8 mouse cellular contexts compared by ENCODE assay signal in the genomic region with DNA sequence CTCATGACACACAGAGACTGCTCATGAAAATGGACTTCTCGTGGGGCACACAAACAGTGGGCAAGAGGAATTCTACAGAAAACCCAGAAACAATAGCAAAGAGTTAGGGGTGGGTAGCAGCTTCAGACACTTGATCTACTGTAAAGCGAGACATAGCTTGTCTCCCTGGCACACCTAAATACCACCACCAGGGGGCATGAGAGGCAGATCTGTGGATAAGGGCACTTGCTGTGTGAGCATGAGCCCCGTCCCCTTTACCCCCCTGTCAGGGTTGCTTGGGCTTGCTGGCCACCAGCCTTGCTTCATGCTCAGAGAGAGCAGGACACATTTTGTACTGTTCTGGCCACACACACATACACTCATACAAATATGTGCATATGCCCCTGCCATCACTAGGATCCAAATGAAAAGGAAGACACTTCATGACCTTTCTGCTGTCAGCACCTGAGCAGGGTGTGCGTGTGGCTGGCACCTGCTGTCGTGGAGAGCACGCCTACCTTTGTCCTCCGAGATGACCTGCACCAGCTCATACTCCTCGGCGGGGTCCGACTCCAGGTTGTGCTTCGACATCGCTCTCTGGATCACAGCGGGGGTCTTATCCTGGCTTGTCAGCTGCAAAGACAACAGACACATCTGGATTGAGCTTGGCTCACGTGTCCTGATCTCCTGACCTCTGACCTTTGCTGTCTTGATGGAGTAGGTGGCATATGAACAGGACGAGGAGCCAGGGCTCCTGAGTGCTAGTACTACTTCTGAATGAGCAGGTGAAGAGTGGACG.
A peak's percentile ranks its signal among the peaks of the same experiment; 100 is the strongest.
DNase-seq lines count a peak whose midpoint lies in the region; ATAC-seq and TF ChIP-seq lines count a peak whose summit lies in the region.

No protein-coding gene starts in this region.

- peak; percentile 52 to 67 for DNase-seq in heart, adult 2 months
- peak; percentile 19 for DNase-seq in cerebellum, adult 9-11 months
- peak; percentile 64 for DNase-seq in gastrocnemius, postnatal 14 days
- DNase-seq in kidney, postnatal 4 days = peak; percentile 81 to 84
- peak; percentile 79 for DNase-seq in lung, postnatal 36 days
- peak; percentile 61 to 79 for DNase-seq in spleen, postnatal 4 days (ENCODE audit: low spot score in 2 of 2)

- no peak overlapping the region for H3K9ac ChIP-seq in heart, adult 2 months (ENCODE audit: low read depth, low read length)
- no peak overlapping the region for H3K9ac ChIP-seq in heart, embryonic 11.5 days (ENCODE audit: low read depth, low read length)

- H3K4me3 ChIP-seq in heart, adult 2 months = no peak overlapping the region
- H3K4me3 ChIP-seq in heart, embryonic 11.5 days (ENCODE audit: low read depth, low read length) = no peak overlapping the region
- no peak overlapping the region for H3K4me3 ChIP-seq in E14TG2a.4 (replicated peaks; ENCODE audit: low read length)

- TF ChIP-seq POLR2A in heart, adult 2 months (IDR thresholded peaks at IDR 0.05; ENCODE audit: insufficient read depth, low read depth, low read length) = no peak

- no peak overlapping the region for H3K27ac ChIP-seq in heart, adult 2 months
- H3K27ac ChIP-seq in heart, embryonic 11.5 days (ENCODE audit: low read depth, low read length) = no peak overlapping the region

- intact Hi-C loops in heart, adult 2 months (cut with DNase I) = loop anchor here (5.0 kb wide), 1 partner anchor 386 kb away; no protein-coding TSS in a partner anchor
- intact Hi-C loops in gastrocnemius, postnatal 14 days (cut with DNase I; ENCODE audit: low total_unique reads) = loop anchor here (2.0 kb wide), 1 partner anchor 226 kb away; no protein-coding TSS in a partner anchor

- peak; percentile 85 for TF ChIP-seq CTCF in heart, adult 2 months (IDR thresholded peaks at IDR 0.05)
- TF ChIP-seq CTCF in E14TG2a.4 (conservative IDR thresholded peaks at IDR 0.05; ENCODE audit: low read length) = peak; percentile 69

- peaks cover 6% of the 10 kb centered on the region for H3K36me3 ChIP-seq in heart, adult 2 months (ENCODE audit: control insufficient read depth, insufficient read depth, low read length)
- H3K36me3 ChIP-seq in heart, embryonic 11.5 days (ENCODE audit: control insufficient read depth, insufficient read depth, low read length) = peaks cover 22% of the 10 kb centered on the region
- no peaks in the 10 kb centered on the region for H3K36me3 ChIP-seq in E14TG2a.4 (ENCODE audit: insufficient read depth, low read length)

- no peaks in the 10 kb centered on the region for H3K9me3 ChIP-seq in heart, embryonic 11.5 days (replicated peaks; ENCODE audit: control insufficient read depth, low read length)
- no peaks in the 10 kb centered on the region for H3K9me3 ChIP-seq in E14TG2a.4 (ENCODE audit: low read length)

- H3K79me2 ChIP-seq in heart, adult 2 months (replicated peaks; ENCODE audit: control insufficient read depth, insufficient read depth, low read length) = no peaks in the 10 kb centered on the region

- H3K4me2 ChIP-seq in heart, embryonic 11.5 days = no peak overlapping the region

- no peaks in the 10 kb centered on the region for H3K27me3 ChIP-seq in heart, adult 2 months (ENCODE audit: control insufficient read depth, insufficient read depth, low read length)
- no peaks in the 10 kb centered on the region for H3K27me3 ChIP-seq in heart, embryonic 11.5 days (ENCODE audit: control insufficient read depth, insufficient read depth, low read length)
- no peaks in the 10 kb centered on the region for H3K27me3 ChIP-seq in E14TG2a.4 (ENCODE audit: insufficient read depth, low read length)

- no peak for ATAC-seq in heart, embryonic 11.5 days (replicated peaks; ENCODE audit: insufficient number of reproducible peaks, low FRiP score, low TSS enrichment)

- 84% methylated on average over 16 of the region's 16 CpGs for WGBS in heart, adult 2 months
- 71% methylated on average over 16 of the region's 16 CpGs for WGBS in heart, embryonic 11.5 days (ENCODE audit: insufficient replicate concordance)

- H3K4me1 ChIP-seq in heart, adult 2 months (ENCODE audit: control insufficient read depth, insufficient read depth, low read length) = peaks cover 7% of the 10 kb centered on the region
- peaks cover 21% of the 10 kb centered on the region for H3K4me1 ChIP-seq in heart, embryonic 11.5 days (ENCODE audit: control insufficient read depth, insufficient read depth, low read length)
- H3K4me1 ChIP-seq in E14TG2a.4 (replicated peaks; ENCODE audit: low read depth, low read length) = peaks cover 32% of the 10 kb centered on the region

- TF ChIP-seq EP300 in heart, adult 2 months (IDR thresholded peaks at IDR 0.05; ENCODE audit: insufficient read depth, low read depth, low read length) = 0 out of 2 replicates have a peak, but pooled peaks have one; percentile 24

Comparison
In these comparisons a context has a peak if more than half of its experiments do, and no peak if none do; other contexts are left out.
1. DNase-seq: peak in every context shown above with its lines; median percentile 82 in kidney, postnatal 4 days; 79 in lung, postnatal 36 days; 70 in spleen, postnatal 4 days; 64 in gastrocnemius, postnatal 14 days; 60 in heart, adult 2 months; 19 in cerebellum, adult 9-11 months.